Mouse (Mus musculus): ENCODE measurements around the gene Rragc. TPM values are rescaled to one million over a fixed set of nuclear protein-coding genes. Genes with fewer than 3 reads are reported as not detected.
A peak's percentile ranks its signal among the peaks of the same experiment; 100 is the strongest.

Rragc gene
- polyA plus RNA-seq, 1 experiment from 2014 or later: 44.4 TPM

- Histone ChIP-seq H3K9ac (ENCODE audit: low read length) (no peak overlapping the region), H3K36me3 (ENCODE audit: control insufficient read depth, insufficient read depth) (no peaks in the 10 kb centered on the region), H3K4me2 (ENCODE audit: low read depth, low read length) (0 out of 2 replicates have a peak overlapping the region, but pooled peaks have one; percentile 13), H3K27me3 (ENCODE audit: control insufficient read depth, insufficient read depth, low read length) (peaks cover 8% of the 10 kb centered on the region), H3K9me3 (replicated peaks; ENCODE audit: control insufficient read depth, low read length) (no peaks in the 10 kb centered on the region), H3K27ac (ENCODE audit: low read length) (no peak overlapping the region), H3K4me3 (ENCODE audit: low read length) (no peak overlapping the region), H3K4me1 (ENCODE audit: control insufficient read depth, insufficient read depth, low read length) (peaks cover 3% of the 10 kb centered on the region; the same call in 1 of the 2 replicates)
- ATAC-seq (replicated peaks; ENCODE audit: extremely low read depth, insufficient read depth, low FRiP score): no peak
- WGBS: 44% methylated on average over 4 of the region's 4 CpGs
Measured at GRCm38 (mm10) chr4:123960955-123961354, 43.7 kb downstream of the Rragc start.

- Histone ChIP-seq H3K27ac (ENCODE audit: low read length) (no peak overlapping the region), H3K9me3 (replicated peaks; ENCODE audit: control insufficient read depth, low read length) (no peaks in the 10 kb centered on the region), H3K36me3 (ENCODE audit: control insufficient read depth, insufficient read depth) (no peaks in the 10 kb centered on the region), H3K4me1 (ENCODE audit: control insufficient read depth, insufficient read depth, low read length) (peaks cover 3% of the 10 kb centered on the region; the same call in 1 of the 2 replicates), H3K27me3 (ENCODE audit: control insufficient read depth, insufficient read depth, low read length) (no peaks in the 10 kb centered on the region), H3K4me3 (ENCODE audit: low read length) (no peak overlapping the region), H3K9ac (ENCODE audit: low read length) (no peak overlapping the region), H3K4me2 (ENCODE audit: low read depth, low read length) (no peak overlapping the region)
- WGBS: 62% methylated on average over 9 of the region's 9 CpGs
- no peak for ATAC-seq (replicated peaks; ENCODE audit: extremely low read depth, insufficient read depth, low FRiP score)
Measured at GRCm38 (mm10) chr4:123962721-123963120, 45.5 kb downstream of the Rragc start.

DNA sequence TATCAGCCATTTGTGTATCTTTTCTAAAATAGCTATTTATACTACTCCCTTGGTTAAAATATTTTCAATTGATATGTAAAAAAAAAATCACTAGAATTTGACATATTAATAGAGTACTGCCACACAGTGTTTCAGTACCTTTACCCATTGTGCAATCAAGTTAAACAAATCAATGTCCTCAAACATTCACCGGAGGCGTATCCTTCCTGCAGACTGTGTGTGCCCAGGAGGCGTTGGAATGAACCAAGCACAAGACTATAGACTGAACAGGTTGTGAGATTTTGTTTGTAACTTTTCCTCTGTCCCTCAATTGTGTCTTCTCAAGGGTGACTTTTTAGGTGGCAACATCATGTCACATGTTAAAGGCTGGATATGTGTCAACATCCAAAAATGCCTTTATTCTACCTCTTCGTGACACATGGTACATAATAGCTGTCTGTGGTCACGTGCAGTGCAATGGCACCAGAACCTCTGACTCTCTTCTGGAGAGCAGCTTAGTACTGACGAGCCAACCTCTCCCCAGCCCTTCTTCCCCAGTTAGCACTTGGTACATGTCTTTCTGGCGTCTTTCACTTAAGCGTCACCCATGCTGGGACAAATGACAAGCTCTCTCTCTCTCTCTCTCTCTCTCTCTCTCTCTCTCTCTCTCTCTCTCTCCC, 51.5 kb downstream of the Rragc start:
- no peak overlapping the region for H3K27ac ChIP-seq (ENCODE audit: low read length)
- H3K4me2 ChIP-seq (ENCODE audit: low read depth, low read length): no peak overlapping the region
- ATAC-seq (replicated peaks; ENCODE audit: extremely low read depth, insufficient read depth, low FRiP score): no peak
- peaks cover 8% of the 10 kb centered on the region; the same call in 1 of the 2 replicates for H3K27me3 ChIP-seq (ENCODE audit: control insufficient read depth, insufficient read depth, low read length)
- 75% methylated on average over 8 of the region's 8 CpGs for WGBS
- no peaks in the 10 kb centered on the region for H3K36me3 ChIP-seq (ENCODE audit: control insufficient read depth, insufficient read depth)
- H3K9ac ChIP-seq (ENCODE audit: low read length): no peak overlapping the region
- no peaks in the 10 kb centered on the region; the same call in 1 of the 2 replicates for H3K4me1 ChIP-seq (ENCODE audit: control insufficient read depth, insufficient read depth, low read length)
- H3K9me3 ChIP-seq (replicated peaks; ENCODE audit: control insufficient read depth, low read length): peaks cover 3% of the 10 kb centered on the region; the same call in 1 of the 2 replicates
- no peak overlapping the region for H3K4me3 ChIP-seq (ENCODE audit: low read length)

DNA sequence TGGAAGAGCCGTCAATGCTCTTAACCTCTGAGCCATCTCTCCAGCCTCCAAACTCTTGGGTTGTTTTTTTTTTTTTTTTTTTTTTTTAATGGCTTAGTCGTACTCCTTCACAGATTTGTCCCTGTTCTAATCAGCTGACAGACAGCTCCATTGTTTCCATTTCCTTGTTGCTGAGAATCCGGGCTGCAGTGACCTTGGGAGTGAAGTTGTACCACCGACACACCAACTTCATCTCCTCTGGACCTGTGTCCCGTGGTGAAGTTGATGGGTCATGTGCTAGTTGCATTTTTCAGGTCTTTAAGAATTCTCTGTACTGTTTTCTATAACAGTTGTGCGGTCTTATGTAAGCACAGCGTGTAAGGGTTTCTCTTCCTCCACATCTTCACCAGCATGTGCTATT, 52.2 kb downstream of the Rragc start:
- H3K27me3 ChIP-seq (ENCODE audit: control insufficient read depth, insufficient read depth, low read length): peaks cover 8% of the 10 kb centered on the region; the same call in 1 of the 2 replicates
- WGBS: 54% methylated on average over 7 of the region's 7 CpGs
- no peak overlapping the region for H3K4me3 ChIP-seq (ENCODE audit: low read length)
- H3K9ac ChIP-seq (ENCODE audit: low read length): no peak overlapping the region
- no peak overlapping the region for H3K4me2 ChIP-seq (ENCODE audit: low read depth, low read length)
- no peaks in the 10 kb centered on the region; the same call in 1 of the 2 replicates for H3K4me1 ChIP-seq (ENCODE audit: control insufficient read depth, insufficient read depth, low read length)
- H3K36me3 ChIP-seq (ENCODE audit: control insufficient read depth, insufficient read depth): no peaks in the 10 kb centered on the region
- H3K27ac ChIP-seq (ENCODE audit: low read length): no peak overlapping the region
- no peak for ATAC-seq (replicated peaks; ENCODE audit: extremely low read depth, insufficient read depth, low FRiP score)
- peaks cover 3% of the 10 kb centered on the region; the same call in 1 of the 2 replicates for H3K9me3 ChIP-seq (replicated peaks; ENCODE audit: control insufficient read depth, low read length)

DNA sequence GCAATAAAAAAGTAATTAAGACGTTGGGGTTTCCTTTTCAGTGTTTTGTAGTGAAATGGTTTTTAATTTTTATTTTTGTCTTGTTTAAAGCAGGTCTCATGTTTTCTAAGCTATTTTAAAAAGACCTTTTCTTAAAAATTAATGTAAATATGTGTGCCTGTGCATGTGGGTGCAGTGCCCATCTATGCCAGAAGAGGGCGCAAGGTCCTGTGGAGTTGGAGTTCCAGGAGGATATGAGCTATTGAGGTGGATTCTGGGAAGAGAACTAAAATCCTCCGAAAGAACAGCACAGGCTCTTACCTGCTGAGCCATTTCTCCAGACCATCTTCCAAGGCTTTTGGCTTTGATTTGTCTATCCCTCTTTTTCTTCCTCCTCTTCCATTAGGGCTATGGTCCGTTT, 53.8 kb downstream of the Rragc start:
- no peak overlapping the region for H3K9ac ChIP-seq (ENCODE audit: low read length)
- WGBS: 81% methylated on average over 4 of the region's 4 CpGs
- no peak overlapping the region for H3K4me3 ChIP-seq (ENCODE audit: low read length)
- no peak overlapping the region for H3K4me2 ChIP-seq (ENCODE audit: low read depth, low read length)
- peaks cover 8% of the 10 kb centered on the region; the same call in 1 of the 2 replicates for H3K27me3 ChIP-seq (ENCODE audit: control insufficient read depth, insufficient read depth, low read length)
- H3K27ac ChIP-seq (ENCODE audit: low read length): no peak overlapping the region
- no peaks in the 10 kb centered on the region; the same call in 1 of the 2 replicates for H3K4me1 ChIP-seq (ENCODE audit: control insufficient read depth, insufficient read depth, low read length)
- H3K9me3 ChIP-seq (replicated peaks; ENCODE audit: control insufficient read depth, low read length): peaks cover 3% of the 10 kb centered on the region; the same call in 1 of the 2 replicates
- no peak for ATAC-seq (replicated peaks; ENCODE audit: extremely low read depth, insufficient read depth, low FRiP score)
- no peaks in the 10 kb centered on the region for H3K36me3 ChIP-seq (ENCODE audit: control insufficient read depth, insufficient read depth)

GRCm38 (mm10) chr4:123972423-123973049, 55.3 kb downstream of the Rragc start:
- Histone ChIP-seq H3K9ac (ENCODE audit: low read length) (no peak overlapping the region), H3K27me3 (ENCODE audit: control insufficient read depth, insufficient read depth, low read length) (peaks cover 8% of the 10 kb centered on the region; the same call in 1 of the 2 replicates), H3K4me1 (ENCODE audit: control insufficient read depth, insufficient read depth, low read length) (no peaks in the 10 kb centered on the region), H3K27ac (ENCODE audit: low read length) (no peak overlapping the region), H3K36me3 (ENCODE audit: control insufficient read depth, insufficient read depth) (no peaks in the 10 kb centered on the region), H3K9me3 (replicated peaks; ENCODE audit: control insufficient read depth, low read length) (peaks cover 3% of the 10 kb centered on the region; the same call in 1 of the 2 replicates), H3K4me3 (ENCODE audit: low read length) (peak overlapping the region; percentile 28), H3K4me2 (ENCODE audit: low read depth, low read length) (peak overlapping the region; percentile 57)
- 12% methylated on average over 29 of the region's 29 CpGs for whole genome bisulfite sequencing
- no peak for ATAC-seq (replicated peaks; ENCODE audit: extremely low read depth, insufficient read depth, low FRiP score)

- no peak for ATAC-seq (replicated peaks; ENCODE audit: extremely low read depth, insufficient read depth, low FRiP score)
- Histone ChIP-seq H3K4me3 (ENCODE audit: low read length) (no peak overlapping the region), H3K4me2 (ENCODE audit: low read depth, low read length) (no peak overlapping the region), H3K9me3 (replicated peaks; ENCODE audit: control insufficient read depth, low read length) (no peaks in the 10 kb centered on the region), H3K27ac (ENCODE audit: low read length) (no peak overlapping the region), H3K36me3 (ENCODE audit: control insufficient read depth, insufficient read depth) (no peaks in the 10 kb centered on the region), H3K9ac (ENCODE audit: low read length) (no peak overlapping the region), H3K27me3 (ENCODE audit: control insufficient read depth, insufficient read depth, low read length) (no peaks in the 10 kb centered on the region), H3K4me1 (ENCODE audit: control insufficient read depth, insufficient read depth, low read length) (no peaks in the 10 kb centered on the region)
- WGBS: 72% methylated on average over 5 of the region's 5 CpGs
Measured at GRCm38 (mm10) chr4:123982105-123982504, 64.9 kb downstream of the Rragc start.
